Mouse (Mus musculus) 3134 (cell line): ENCODE results near the gene Rpl5.
"Not testable (repeated sequence)": the region's sequence is repeated elsewhere in the genome, so short reads cannot be mapped to it uniquely, and the experiment has no call there.

Experiments used
- DNase-seq: peaks from one replicate; pipeline ENCODE4 v3.0.0-alpha.2; 2011; ENCODE audit warnings: low spot score; ENCODE audit not compliant: insufficient read length; ENCODE audit errors: extremely low read depth

Rpl5 gene

DNA sequence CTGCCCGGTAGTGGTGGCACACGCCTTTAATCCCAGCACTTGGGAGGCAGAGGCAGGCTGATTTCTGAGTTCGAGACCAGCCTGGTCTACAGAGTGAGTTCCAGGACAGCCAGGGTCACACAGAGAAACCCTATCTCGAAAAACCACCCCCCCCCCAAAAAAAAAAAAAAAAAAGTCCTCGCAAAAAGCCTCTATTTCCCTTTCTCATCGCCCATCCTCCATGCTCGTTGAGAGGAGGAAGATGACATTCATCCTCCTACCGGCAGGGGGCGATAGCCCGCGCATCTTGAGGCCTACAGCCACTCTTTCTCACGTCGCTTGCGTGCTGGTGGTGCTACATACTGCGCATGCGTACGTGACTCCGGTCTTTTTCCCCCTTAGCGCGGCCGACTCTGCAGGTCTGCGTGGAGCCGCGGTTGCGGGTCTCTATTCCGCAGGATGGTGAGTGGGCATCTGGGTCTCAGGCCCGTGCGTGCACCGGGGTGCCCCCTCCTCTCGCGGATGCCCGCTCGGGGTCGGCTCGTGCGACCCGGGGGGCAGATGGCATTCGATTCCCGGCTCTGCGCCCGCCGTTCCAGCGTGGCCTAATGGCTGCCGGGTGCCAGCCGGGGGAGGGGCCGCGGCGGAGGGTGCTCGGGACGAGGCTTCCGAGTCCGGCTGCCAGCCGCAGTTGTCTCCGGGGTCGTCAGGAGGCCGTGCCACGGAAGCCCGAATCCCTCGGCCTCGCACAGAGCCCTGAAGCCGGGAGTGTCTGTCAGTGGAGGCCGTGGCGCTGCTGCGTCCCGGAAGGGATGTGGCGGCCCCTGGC, at the start of gene Rpl5:
Rpl5 (plus strand) TSS at position 297 of the 808 bp plus-strand sequence.
- peak; percentile 85 for DNase-seq

DNA sequence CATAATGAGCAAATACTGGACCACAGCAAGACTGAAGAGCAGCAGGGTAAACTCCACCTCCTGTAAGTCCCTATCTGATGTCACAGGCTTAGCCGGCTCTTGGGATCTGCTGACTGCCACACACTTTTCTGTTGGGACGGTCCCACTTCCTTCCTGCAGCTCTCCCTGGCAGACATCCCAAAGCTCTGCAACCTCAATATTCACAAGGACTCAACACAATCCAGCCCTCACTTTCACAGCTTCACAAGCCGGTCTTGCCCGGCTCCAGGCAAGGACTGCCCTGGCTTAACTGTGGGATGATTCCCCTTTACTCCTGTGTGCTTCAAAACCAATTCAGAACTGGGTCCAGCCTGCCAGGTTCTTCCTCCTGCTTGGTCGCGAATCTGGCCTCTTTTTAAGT, 46.5 kb upstream of the Rpl5 start:
- peak; percentile 45 for DNase-seq

DNA sequence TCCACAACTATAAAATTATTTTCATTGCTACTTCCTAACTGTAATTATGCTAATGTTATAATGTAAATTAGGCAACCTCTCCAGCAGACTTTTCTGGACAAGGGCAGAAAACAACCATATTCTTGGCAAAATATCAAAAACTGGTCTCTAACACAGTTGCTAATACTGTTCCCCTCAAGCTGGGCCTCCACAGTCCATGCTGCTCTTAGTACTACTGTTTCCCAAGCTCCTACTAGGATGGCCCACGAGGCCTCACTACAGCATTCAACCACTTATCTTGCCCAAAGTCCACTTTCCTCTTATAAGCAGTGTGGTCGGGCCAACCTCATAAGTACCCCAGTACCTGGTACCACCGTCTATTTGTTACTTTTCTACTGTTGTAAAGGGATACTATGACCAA, 45.7 kb upstream of the Rpl5 start:
- DNase-seq = no peak

DNA sequence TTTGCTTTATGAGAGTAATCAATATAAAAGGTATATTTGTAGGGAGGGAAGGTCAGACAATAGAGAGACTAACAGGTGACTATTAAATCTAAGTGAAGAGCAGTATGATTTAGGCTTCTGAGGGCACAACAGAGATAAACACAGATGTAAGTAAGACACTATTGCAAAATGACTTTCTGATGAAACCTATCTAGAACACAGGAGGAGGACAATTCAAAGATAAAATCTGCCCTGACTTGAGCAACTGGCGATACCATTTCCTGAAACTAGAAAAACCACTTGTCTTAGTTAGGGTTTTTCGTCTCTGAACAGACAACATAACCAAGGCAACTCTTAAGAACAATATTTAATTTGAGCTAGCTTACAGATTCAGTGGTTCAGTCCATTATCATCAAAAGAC, 44.8 kb upstream of the Rpl5 start:
- DNase-seq = no peak

DNA sequence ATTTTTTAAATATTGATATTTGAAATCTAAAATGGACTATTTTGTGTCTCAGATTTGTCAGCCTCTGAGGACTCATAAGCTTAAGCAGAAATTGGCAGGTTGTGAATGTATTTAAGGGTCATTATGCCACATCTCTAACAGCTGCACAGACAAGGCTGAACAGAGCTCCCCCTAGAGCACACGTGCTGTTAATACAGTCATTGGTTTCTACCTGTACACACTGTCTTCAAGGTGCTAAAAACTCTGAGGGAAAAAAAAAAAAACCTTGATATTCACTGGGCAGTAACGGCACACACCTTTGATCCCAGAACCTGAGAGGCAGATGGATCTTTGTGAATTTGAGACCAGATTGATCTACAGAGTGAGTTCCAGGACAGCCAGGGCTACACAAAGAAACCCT, 41.3 kb upstream of the Rpl5 start:
- DNase-seq = no peak

DNA sequence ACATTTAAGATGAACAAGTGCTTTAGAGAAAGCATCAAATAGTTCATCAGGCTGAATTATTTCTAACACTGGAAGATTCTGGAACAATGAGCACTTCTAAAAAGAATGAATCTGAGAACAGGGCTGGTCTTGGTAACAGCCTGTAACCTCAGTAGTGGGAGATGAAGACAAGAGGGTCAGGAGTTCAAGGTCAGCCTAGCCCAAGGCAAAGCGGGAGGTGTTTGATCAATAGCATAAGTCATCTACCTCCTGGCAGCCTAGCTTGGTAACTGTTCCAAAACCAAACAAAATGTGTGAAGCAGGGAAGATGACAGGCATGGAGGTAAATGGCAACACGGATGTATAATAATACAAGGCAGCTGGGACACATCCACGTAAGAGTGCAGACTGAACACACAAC, 36.3 kb upstream of the Rpl5 start:
- DNase-seq = no peak

DNA sequence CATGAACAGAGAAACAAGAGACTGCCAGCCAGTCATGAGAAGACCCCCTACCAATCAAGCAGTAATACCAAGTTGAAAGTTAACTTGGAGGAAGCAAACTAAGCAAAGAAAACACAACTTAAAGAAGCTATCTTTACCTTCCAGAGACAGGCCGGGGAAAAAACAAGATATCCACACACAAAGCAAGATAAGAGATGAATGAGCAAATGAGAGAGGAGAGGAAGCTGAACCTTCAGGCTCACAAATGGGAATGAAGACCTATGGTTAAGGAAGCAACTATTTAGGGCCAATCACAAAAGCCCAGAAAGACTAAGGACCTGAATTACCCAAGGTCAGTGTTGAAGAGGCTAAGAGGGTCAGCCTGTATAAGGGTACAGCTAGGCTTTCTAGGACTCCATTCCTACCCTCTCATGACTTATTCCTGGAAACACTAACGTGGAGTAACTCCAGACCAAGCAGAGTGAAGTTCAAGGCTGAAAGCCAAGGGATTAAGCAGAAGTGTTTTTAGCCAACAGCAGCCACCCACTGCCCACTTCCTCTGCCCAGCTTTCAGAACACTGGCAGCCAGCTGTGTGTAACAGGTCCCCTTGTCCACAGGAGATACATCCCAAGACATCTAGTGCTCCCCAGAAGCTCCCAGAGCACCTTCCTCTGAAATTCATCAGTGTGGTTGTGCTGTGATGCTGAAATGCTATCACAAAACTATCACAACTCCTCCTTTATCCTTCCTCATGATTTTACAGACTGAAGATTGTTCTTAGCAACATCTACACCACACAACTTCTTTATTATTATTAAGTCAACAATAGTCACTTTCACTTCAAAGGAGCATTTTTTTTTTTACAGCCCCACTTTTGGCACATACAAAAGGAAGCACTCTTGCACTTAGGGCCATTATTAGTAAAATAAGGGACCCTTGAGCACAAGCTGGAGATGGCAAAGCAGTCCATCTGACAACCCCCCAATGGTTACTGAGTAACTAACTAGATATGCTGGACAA, 33.9 kb upstream of the Rpl5 start:
- no peak for DNase-seq

DNA sequence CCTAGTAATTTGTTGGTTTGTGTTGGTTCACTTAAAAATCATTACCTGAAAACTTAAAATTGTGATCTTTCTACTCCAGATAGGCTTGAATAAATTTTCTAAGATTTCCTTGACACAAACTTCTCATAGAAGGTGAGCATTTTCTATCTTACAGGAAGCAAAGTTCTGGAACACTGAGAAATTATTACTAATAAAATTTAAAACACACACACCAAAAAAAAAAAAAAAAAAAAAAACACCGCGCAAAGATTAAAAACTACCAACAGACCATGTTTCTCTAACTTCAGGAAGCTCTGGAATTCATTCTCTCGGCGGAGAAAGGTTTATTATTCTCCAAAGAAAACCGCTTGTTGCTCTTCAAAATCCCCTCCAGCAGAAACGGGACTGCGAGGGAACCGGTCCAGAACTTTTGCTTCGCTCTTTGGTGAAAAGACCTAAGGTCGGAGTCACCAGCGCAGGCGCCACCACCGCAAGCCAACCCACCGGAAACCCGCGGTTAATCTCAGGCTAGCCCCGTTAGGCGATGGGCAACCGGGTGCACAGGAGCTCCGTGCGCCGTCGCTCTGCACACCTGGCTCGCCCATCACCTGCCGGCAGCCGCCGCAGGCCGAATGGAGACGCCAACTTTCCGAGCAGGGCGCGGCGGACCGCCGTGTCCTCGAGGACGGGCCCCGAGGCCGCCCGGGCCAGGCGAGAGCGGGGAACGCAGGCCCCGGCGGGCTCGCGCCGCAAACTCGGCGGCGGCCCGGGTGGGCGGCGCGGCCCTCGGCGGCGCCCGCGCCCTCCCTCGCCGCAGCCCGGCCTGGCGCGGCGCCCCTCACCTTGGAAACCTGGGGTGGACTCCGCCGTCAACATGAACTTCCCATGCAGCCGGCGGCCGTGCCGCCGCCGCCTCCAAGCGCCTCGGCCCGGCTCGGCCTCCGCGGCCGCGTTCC, 32.1 kb upstream of the Rpl5 start:
- DNase-seq = peak; percentile 83

DNA sequence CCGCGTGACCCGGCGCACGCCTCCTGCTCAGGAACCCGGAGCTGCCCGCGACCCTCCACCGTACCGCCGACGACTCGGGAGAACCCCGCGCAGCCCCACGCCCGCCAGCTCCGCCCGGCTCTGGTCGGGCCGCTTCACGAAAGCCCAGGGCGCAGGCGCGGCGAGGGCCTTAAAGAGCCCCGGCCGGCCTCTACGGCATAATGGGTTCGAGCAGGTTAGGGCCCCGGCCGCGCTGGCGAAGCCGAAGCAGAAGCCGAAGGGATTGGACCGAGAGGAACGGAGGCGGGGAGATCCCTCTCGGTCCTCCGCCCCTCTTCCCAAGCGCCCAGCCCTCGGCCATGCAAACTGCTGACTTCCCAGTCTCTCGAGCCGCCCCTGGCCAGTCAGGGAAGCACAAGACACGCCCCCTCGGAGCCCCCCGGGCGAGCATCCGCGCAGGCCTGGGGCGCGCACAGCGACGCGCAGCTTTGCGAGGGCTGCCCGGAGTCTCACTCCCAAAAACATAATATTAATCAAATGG, 31.3 kb upstream of the Rpl5 start:
- peak; percentile 93 for DNase-seq

DNA sequence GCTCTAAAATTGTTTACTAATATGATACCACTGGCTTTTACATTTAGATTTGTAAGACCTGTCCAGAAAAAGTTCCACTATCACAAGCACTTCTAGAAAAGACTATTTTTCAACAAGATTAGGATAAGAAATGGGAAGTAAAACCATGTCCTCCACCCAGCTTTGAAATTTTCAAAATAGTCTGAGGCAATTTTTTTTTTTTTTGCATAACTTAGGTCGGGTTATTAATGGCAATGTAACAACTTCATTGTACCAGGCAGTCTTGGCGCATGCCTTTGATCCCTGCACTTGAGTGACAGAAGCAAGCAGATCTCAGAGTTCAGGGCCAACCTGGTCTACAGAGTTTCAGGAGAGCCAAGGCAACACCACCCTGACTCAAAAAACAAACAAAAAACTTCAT, 30.6 kb upstream of the Rpl5 start:
- no peak for DNase-seq

DNA sequence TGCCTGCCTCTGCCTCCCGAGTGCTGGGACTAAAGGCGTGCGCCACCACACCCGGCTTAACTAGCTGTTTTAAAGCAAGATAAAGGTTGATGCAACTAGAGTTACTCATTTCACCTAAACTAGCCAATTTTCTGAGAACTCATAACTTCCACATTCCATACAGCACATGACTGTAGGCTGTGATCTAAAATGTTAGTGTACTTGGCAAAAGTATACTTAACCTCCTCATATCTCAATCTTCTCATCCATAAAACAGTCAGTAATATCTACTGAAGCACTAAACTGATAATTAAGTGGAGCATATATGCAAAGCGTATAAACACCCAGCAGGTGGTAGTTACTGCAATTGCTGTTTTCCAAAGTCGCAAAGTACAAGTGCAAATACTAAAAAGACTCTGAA, 27.0 kb upstream of the Rpl5 start:
- no peak for DNase-seq

DNA sequence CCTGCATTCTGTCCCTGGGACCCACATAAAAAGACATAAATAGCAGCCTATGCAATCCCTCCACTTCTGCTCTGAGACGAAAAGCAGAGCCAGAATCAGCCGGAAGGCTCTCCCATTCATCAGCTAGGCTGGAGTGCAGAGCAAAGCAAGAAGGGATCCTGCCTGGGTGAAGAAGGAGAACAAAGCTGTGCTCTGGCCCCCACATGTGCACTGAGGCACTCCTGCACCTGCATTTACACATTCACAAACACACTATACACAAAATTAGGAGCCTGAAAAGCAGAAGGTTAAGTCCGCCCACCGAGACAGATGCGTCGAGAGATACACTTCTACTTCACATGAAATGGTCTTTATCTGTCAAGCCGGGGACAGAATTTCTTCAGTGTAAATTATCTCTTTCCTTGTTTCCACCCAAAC, 26.4 kb upstream of the Rpl5 start:
- no peak for DNase-seq

DNA sequence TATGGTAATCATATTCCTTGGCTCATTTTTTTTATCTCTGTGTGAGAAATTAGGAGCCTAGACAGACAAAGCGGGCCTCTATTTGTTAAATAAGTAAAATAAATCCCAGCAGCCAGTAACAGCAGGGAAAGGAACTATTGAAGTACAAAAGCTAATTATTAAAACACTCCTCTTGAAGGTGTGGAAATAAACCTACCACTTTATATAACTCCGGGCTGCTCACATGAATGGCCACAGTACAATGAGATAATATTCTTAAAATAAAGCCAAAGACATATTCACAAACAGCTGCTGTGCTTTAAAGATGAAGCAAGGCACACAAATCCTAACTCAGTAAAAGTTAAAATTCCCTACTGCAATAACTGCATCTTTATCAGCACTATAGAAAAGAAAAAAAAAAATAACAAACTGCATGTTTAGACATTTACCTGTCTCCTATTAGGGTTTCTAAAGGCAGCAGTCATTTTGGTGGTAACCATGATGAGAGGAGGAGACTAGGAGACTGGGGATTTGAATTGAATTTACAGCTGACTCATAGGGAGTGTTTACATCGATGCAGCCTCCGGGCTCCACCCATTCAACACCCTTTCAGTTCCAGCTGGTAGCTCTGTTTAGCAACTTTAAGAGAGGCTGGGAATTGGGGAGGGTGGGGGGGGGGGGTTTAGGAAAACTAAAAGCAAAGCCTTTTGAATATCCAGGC, 25.6 kb upstream of the Rpl5 start, which contains the start of gene Evi5:
Evi5 (minus strand) TSS at position 547 of the 700 bp plus-strand sequence.
- no peak for DNase-seq

DNA sequence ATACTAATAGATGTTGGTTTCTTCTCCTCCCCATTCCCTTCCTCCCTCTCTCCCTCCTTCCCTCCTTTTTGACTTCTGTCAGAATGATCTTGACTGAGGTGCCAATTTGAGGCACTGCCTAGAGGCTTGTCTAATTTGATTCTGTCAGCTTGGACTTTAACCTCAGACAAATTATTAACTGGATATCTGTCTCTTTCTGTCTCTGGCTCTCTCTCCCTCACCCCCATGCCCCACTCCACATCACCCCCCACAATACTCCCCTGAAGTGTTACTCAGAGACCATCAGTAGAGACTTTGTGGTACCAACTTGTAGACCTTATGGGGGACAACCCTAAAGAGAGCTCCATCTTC, 25.1 kb upstream of the Rpl5 start:
- DNase-seq = no peak

DNA sequence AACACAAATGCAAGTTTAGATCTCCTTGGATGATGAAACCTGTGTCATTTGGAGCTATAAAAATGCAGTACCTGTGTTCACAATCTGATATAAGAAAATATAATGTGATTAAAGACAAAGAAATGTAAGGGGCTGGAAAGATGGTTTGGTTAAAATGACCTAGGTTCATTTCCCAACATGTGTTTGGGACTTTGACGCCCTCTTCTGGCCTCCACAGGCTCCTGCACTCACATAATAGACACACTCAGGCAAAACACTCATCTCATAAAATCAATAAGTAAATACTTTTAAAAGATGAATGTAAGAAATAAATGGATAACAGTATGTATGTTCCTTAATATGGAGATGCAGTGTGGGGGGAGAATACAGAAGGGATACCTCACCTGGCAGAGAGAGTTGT, 23.2 kb upstream of the Rpl5 start:
- no peak for DNase-seq

DNA sequence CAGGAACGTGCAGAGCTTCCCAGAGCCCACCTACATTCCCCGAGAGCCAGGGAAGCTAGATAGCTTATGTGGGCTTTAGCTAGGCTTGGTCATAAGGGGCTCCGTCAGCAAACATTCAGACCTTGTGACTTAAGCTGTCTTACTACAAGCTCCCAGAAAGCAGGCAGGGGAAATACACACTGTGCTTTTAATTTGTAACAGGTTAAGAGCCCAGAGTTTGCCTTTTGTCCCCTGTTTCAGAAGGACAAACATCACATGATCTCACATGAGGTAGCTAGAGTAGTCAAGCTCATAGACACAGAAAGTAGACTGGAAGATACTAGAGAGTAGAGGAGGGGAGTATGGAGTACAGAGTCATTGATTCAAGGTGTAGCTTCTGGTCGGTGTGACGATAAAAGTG, 19.6 kb upstream of the Rpl5 start:
- no peak for DNase-seq

DNA sequence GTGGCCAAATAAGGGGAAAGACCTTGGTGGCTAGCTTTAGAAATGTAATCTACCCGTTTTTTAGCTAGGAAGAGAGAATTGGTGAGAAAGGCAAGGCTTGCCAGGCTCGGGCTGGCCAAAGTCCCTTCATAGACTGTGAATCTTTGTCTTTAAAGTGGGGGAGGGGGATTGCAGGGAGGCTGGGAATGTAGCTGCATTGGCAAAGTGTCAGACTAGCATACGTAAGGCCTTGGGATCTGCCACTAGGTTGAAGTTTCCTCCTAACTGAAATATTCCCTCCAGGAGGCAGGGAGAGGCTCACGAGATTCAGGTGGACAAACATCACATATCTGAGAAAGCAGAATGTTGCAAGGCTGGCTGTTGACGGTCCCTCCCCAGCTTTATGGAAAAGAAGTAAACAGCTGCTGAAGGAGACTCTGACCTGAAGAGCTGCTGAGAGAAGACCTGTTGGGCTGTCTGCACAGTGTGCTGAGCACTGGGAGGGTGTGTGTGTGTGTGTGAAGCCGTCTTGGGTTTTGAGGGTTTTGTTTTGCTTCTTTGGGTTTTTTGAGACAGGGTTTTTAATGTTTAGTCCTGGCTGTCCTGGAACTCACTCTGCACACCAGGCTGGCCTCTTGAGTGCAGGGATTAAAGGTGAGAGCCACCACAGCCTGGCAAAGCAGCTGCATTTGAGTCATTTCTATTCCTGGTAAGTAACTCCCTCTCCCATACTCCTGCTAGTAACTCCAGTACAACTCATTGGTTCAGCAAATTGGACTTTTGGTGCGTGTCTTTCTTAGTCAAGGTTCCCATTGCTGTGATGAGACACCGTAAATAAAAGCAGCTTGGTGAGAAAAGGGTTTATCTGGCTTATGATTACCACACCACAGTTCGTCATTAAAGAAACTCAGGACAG, 10.1 kb upstream of the Rpl5 start:
- no peak for DNase-seq

DNA sequence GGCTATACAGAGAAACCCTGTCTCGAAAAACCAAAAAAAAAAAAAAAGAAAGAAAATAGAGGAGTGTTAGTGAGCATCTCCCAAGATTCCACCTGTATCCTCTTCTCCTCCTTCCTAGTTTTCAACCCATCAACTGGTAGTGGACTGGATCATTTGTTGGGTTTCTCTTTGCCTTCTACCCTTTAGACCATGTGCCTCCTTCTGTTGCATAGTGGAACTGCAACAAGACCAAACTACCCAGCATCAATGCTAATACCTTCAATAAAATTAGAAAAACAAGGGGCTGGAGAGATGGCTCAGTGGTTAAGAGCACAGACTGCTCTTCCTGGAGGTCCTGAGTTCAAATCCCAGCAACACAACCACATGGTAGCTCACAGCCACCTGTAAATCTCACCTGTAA, 8.8 kb upstream of the Rpl5 start:
- DNase-seq = not testable (repeated sequence)

DNA sequence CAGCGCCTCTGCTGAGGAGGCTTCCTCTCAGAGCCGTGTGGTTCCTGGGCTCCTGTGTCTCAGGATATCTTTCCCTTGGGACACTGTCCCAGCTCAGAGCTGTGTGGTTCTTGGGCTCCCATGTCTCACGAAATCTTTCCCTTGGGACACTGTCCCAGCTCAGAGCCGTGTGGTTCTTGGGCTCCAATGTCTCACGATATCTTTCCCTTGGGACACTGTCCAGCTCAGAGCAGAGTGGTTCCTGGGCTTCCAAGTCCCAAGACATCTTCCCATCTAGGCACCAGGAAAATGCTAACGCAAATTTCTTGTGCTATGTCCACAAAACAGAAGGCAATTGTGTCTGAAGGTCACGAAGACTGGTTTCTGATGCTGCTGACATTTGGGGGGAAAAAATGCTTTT, 5.6 kb upstream of the Rpl5 start:
- peak; percentile 76 for DNase-seq
